Mouse (Mus musculus) cerebral cortex, adult 2 months (tissue): ENCODE data around the gene Arid5b.

Experiments used
- WGBS: fragments of 180-500 bp; shearing (Covaris S2); methylation state at CpG from one replicate; pipeline ENCODE4 v1.1.7; 2018; 5-methylcytosine and 5-hydroxymethylcytosine counted together

Arid5b gene

GRCm38 (mm10) chr10:68164723-68165706 is 113.5 kb downstream of the Arid5b start:
- 46% methylated on average over 8 of the region's 8 CpGs for WGBS

GRCm38 (mm10) chr10:68164137-68164536 is 114.4 kb downstream of the Arid5b start:
- 57% methylated on average over 2 of the region's 2 CpGs for WGBS

- 95% methylated on average over 9 of the region's 9 CpGs for WGBS
Measured at GRCm38 (mm10) chr10:68159759-68160158, 118.8 kb downstream of the Arid5b start.

GRCm38 (mm10) chr10:68158555-68158954 is 120.0 kb downstream of the Arid5b start:
- WGBS: 93% methylated on average over 5 of the region's 5 CpGs

- WGBS: 84% methylated on average over 8 of the region's 8 CpGs
Measured at GRCm38 (mm10) chr10:68157511-68157910, 121.0 kb downstream of the Arid5b start.

- 66% methylated on average over 10 of the region's 10 CpGs for WGBS
Measured at GRCm38 (mm10) chr10:68156646-68157245, 121.8 kb downstream of the Arid5b start.

GRCm38 (mm10) chr10:68156159-68156558 is 122.4 kb downstream of the Arid5b start:
- 81% methylated on average over 6 of the region's 6 CpGs for WGBS

GRCm38 (mm10) chr10:68155431-68156119 is 123.0 kb downstream of the Arid5b start:
- 94% methylated on average over 6 of the region's 6 CpGs for WGBS

- WGBS: 75% methylated on average over 14 of the region's 14 CpGs
Measured at GRCm38 (mm10) chr10:68154046-68154765, 124.3 kb downstream of the Arid5b start.

GRCm38 (mm10) chr10:68153344-68154045 is 125.0 kb downstream of the Arid5b start:
- 50% methylated on average over 11 of the region's 11 CpGs for WGBS

- 73% methylated on average over 6 of the region's 6 CpGs for WGBS
Measured at GRCm38 (mm10) chr10:68148495-68148894, 130.0 kb downstream of the Arid5b start.

GRCm38 (mm10) chr10:68147730-68148129 is 130.8 kb downstream of the Arid5b start:
- WGBS: 35% methylated on average over 6 of the region's 6 CpGs

- 11% methylated on average over 5 of the region's 5 CpGs for WGBS
Measured at GRCm38 (mm10) chr10:68146842-68147241, 131.7 kb downstream of the Arid5b start.

GRCm38 (mm10) chr10:68145286-68145950 is 133.1 kb downstream of the Arid5b start:
- 78% methylated on average over 18 of the region's 18 CpGs for WGBS

- WGBS: 62% methylated on average over 4 of the region's 4 CpGs
Measured at GRCm38 (mm10) chr10:68142501-68142900, 136.0 kb downstream of the Arid5b start.

- 93% methylated on average over 7 of the region's 7 CpGs for WGBS
Measured at GRCm38 (mm10) chr10:68141567-68141966, 137.0 kb downstream of the Arid5b start.

- WGBS: 45% methylated on average over 2 of the region's 2 CpGs
Measured at GRCm38 (mm10) chr10:68140871-68141270, 137.7 kb downstream of the Arid5b start.

GRCm38 (mm10) chr10:68140306-68140705 is 138.2 kb downstream of the Arid5b start:
- WGBS: 42% methylated on average over 6 of the region's 6 CpGs

GRCm38 (mm10) chr10:68138123-68138522 is 140.4 kb downstream of the Arid5b start:
- 96% methylated on average over 5 of the region's 5 CpGs for WGBS

GRCm38 (mm10) chr10:68137151-68137833 is 141.2 kb downstream of the Arid5b start:
- 60% methylated on average over 11 of the region's 11 CpGs for WGBS
